Mouse (Mus musculus) forebrain, embryonic 15.5 days (tissue): ENCODE data around the gene Rprd2. TPM values are rescaled to one million over a fixed set of nuclear protein-coding genes. Genes with fewer than 3 reads are reported as not detected.
"Not testable (repeated sequence)": the region's sequence is repeated elsewhere in the genome, so short reads cannot be mapped to it uniquely, and the experiment has no call there.

Experiments used
- ATAC-seq: fragments of 200-750 bp; cut with Nextera tagmentation; replicated peaks from 2 replicates; pipeline ENCODE4 v1.8.0; 2017; ENCODE audit warnings: mild to moderate bottlenecking, moderate TSS enrichment, moderate library complexity
- H3K27ac ChIP-seq: fragments of 300-500 bp; sonication (generic); replicated peaks from 2 replicates; pipeline ENCODE4 v1.5.1; 2015; ENCODE audit warnings: mild to moderate bottlenecking, inconsistent platforms
- H3K27me3 ChIP-seq: fragments of 300-500 bp; sonication (generic); 2 replicates; pipeline ENCODE4 v1.6.1; 2015; ENCODE audit warnings: inconsistent platforms
- H3K36me3 ChIP-seq: fragments of 300-500 bp; sonication (generic); 2 replicates; pipeline ENCODE4 v1.6.1; 2015; ENCODE audit warnings: mild to moderate bottlenecking, inconsistent platforms
- H3K4me1 ChIP-seq: fragments of 300-500 bp; sonication (generic); 2 replicates; pipeline ENCODE4 v1.6.1; 2015; ENCODE audit warnings: inconsistent platforms
- H3K4me2 ChIP-seq: fragments of 300-500 bp; sonication (generic); replicated peaks from 2 replicates; pipeline ENCODE4 v1.6.1; 2015; ENCODE audit warnings: mild to moderate bottlenecking, inconsistent platforms
- H3K4me3 ChIP-seq: fragments of 300-500 bp; sonication (generic); 2 replicates; pipeline ENCODE4 v1.5.1; 2015; ENCODE audit warnings: mild to moderate bottlenecking, inconsistent platforms
- H3K9ac ChIP-seq: fragments of 300-500 bp; sonication (generic); replicated peaks from 2 replicates; pipeline ENCODE4 v1.6.1; 2015; ENCODE audit warnings: mild to moderate bottlenecking, inconsistent platforms
- H3K9me3 ChIP-seq: fragments of 300-500 bp; sonication (generic); 2 replicates; pipeline ENCODE4 v1.6.1; 2016; ENCODE audit warnings: inconsistent platforms
- WGBS: fragments of 180-500 bp; shearing (Covaris S2); methylation state at CpG from one replicate; pipeline ENCODE4 v1.1.7; 2015; ENCODE audit warnings: mixed read lengths; 5-methylcytosine and 5-hydroxymethylcytosine counted together
- polyA plus RNA-seq: library from polyadenylated mRNA; unstranded; fragments of >200 nt; fragmentation: Nextera tagmentation; extraction: Ambion mirVana; gene quantifications from 2 replicates; pipeline ENCODE4 v1.2.1, GENCODE M21; 2015

Gene Rprd2
- polyA plus RNA-seq, 1 experiment from 2014 or later = 22.1 TPM

DNA sequence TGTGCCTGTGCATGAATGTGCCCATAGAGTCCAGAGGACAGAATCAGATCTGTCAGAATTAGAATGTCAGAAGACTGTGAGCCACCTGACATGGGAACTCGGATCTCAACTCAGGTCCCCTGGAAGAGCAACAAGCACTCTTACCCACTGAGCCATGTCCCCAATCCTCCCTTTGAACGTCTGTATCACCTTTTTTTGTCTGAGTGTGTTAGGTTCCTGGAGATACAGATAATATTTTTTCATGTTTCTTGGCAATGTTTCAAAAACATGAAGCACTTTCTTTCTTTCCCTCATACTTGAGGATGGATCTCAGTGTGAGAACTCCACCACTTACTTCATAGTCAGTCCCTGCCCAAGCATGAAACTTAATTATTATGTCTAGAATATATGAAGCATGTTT is 10.3 kb downstream of the Rprd2 start:
- Histone ChIP-seq H3K27ac (no peak overlapping the region), H3K4me2 (no peak overlapping the region), H3K9me3 (no peaks in the 10 kb centered on the region), H3K4me3 (no peak overlapping the region), H3K27me3 (no peaks in the 10 kb centered on the region), H3K9ac (no peak overlapping the region), H3K36me3 (peaks cover 15% of the 10 kb centered on the region; the same call in 1 of the 2 replicates), H3K4me1 (no peaks in the 10 kb centered on the region)
- 87% methylated on average over 2 of the region's 2 CpGs for WGBS
- ATAC-seq = no peak

DNA sequence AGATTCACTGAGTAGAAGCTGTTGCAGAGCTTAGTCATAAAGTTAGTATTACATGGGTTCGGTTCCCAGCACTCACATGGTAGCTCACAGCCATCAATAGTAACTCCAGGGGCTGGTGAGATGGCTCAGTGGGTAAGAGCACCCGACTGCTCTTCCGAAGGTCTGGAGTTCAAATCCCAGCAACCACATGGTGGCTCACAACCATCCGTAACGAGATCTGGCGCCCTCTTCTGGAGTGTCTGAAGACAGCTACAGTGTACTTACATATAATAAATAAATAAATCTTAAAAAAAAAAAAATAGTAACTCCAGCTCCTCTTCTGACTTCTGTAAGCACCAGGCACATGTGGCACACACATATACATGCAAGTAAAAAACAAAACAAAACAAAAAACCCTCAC is 11.0 kb downstream of the Rprd2 start:
- not testable (repeated sequence) for ATAC-seq, H3K9ac ChIP-seq, H3K9me3 ChIP-seq, H3K4me2 ChIP-seq, H3K27ac ChIP-seq, H3K4me1 ChIP-seq, H3K27me3 ChIP-seq, H3K4me3 ChIP-seq
- H3K36me3 ChIP-seq = peaks cover 15% of the 10 kb centered on the region; the same call in 1 of the 2 replicates
- WGBS = 85% methylated on average over 6 of the region's 6 CpGs

GRCm38 (mm10) chr3:95806677-95807076 is 12.0 kb downstream of the Rprd2 start:
- Histone ChIP-seq H3K27ac (no peak overlapping the region), H3K9me3 (no peaks in the 10 kb centered on the region), H3K9ac (no peak overlapping the region), H3K4me1 (no peaks in the 10 kb centered on the region), H3K27me3 (no peaks in the 10 kb centered on the region), H3K4me2 (no peak overlapping the region), H3K36me3 (peaks cover 15% of the 10 kb centered on the region; the same call in 1 of the 2 replicates), H3K4me3 (no peak overlapping the region)
- WGBS = 95% methylated on average over 1 of the region's 1 CpGs
- no peak for ATAC-seq

DNA sequence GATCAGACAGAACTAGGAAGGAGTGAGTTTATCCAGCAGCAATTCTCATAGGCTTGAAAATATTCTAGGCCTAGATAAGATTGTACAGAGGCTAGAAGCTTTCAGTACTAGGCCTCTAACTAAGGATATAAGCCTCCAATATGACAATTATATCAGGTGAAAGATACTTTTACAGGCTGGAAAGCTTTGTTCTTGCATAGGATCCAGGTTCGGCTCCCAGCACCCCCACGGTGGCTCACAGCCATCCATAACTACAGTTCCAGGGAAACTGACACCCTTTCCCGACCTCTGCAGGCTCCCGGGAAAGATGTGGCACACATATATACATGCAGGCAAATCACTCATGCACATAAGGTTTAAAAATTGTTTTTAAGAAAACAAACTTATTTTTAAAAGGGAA is 14.8 kb downstream of the Rprd2 start:
- H3K4me2 ChIP-seq = no peak overlapping the region
- H3K9ac ChIP-seq = no peak overlapping the region
- H3K4me3 ChIP-seq = no peak overlapping the region
- H3K27me3 ChIP-seq = no peaks in the 10 kb centered on the region
- H3K9me3 ChIP-seq = no peaks in the 10 kb centered on the region
- no peak overlapping the region for H3K27ac ChIP-seq
- 97% methylated on average over 4 of the region's 4 CpGs for WGBS
- peaks cover 15% of the 10 kb centered on the region; the same call in 1 of the 2 replicates for H3K36me3 ChIP-seq
- no peaks in the 10 kb centered on the region for H3K4me1 ChIP-seq
- ATAC-seq = no peak

- Histone ChIP-seq H3K4me1 (no peaks in the 10 kb centered on the region), H3K9me3 (no peaks in the 10 kb centered on the region), H3K27ac (no peak overlapping the region), H3K36me3 (no peaks in the 10 kb centered on the region), H3K4me3 (no peak overlapping the region), H3K4me2 (no peak overlapping the region), H3K27me3 (no peaks in the 10 kb centered on the region), H3K9ac (no peak overlapping the region)
- 93% methylated on average over 4 of the region's 4 CpGs for WGBS
- ATAC-seq = no peak
Measured at GRCm38 (mm10) chr3:95798756-95799155, 19.9 kb downstream of the Rprd2 start.

DNA sequence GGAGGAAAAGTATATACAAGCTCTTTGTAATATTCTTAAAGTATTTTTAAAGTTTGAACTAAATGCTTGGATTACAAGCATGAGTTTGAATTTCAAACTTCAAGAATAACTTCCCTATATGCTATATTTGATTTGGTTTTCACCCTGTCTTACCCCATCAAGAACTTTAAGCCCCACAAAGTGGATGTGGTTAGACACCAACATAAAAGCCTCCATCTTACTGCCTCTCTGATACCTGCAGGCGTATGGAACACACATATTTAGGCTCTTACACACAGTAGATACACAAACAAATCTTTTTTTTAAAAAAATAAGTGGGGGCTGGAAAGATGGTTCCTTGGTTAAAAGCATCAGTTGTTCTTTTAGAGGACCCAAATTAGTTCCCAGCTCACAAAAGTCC is 24.4 kb downstream of the Rprd2 start:
- ATAC-seq = no peak
- WGBS = 91% methylated on average over 1 of the region's 1 CpGs
- Histone ChIP-seq H3K36me3 (no peaks in the 10 kb centered on the region), H3K27ac (no peak overlapping the region), H3K9ac (no peak overlapping the region), H3K4me1 (no peaks in the 10 kb centered on the region), H3K27me3 (no peaks in the 10 kb centered on the region), H3K9me3 (no peaks in the 10 kb centered on the region), H3K4me3 (no peak overlapping the region), H3K4me2 (no peak overlapping the region)

- no peaks in the 10 kb centered on the region for H3K9me3 ChIP-seq
- H3K36me3 ChIP-seq = no peaks in the 10 kb centered on the region
- no peaks in the 10 kb centered on the region for H3K27me3 ChIP-seq
- WGBS = 78% methylated on average over 2 of the region's 2 CpGs
- H3K4me1 ChIP-seq = no peaks in the 10 kb centered on the region
- no peak overlapping the region for H3K27ac ChIP-seq
- H3K4me3 ChIP-seq = no peak overlapping the region
- ATAC-seq = no peak
- H3K9ac ChIP-seq = no peak overlapping the region
- no peak overlapping the region for H3K4me2 ChIP-seq
Measured at GRCm38 (mm10) chr3:95793662-95794061, 25.0 kb downstream of the Rprd2 start.

DNA sequence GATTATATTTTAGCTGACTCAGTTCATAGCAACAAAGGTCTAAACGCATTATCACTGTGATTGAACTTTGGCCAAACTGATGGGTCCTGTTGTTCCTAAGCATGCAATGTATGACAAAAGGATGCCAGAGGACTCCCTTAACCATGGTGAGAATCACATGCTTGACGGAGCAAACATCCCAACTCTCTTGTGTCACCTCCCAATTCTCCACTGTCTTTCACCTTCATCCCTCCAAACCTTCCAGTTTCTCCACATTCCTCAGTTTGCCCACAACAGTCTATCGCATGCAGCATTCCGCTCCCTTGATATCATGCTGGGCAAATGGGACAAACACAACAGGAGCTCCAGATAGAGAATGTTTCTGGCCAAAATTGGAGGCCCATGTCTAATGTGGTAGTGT is 33.2 kb downstream of the Rprd2 start:
- Histone ChIP-seq H3K27me3 (no peaks in the 10 kb centered on the region), H3K36me3 (peaks cover 65% of the 10 kb centered on the region)
- WGBS = 90% methylated on average over 4 of the region's 4 CpGs

DNA sequence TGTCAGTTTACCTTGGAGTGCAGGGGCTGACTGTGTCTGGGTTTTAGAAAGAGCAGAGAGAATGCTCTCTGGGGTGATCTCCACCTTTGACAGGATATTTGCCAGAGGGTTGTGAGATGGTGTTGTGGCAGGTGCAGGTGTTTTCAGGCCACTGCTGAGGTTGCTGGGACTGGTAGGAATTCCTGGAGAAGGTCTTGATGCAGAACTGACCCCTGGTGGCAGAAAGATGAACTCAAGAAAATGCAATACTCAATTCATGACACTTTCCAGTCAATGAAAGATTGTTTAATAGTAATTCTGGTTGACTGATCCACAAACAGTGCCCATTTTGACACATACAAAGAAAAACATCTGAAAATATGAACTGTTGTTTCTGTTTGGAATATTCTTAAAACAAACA is 46.7 kb downstream of the Rprd2 start:
- no peak overlapping the region for H3K9ac ChIP-seq
- peaks cover 77% of the 10 kb centered on the region for H3K36me3 ChIP-seq
- H3K9me3 ChIP-seq = no peaks in the 10 kb centered on the region
- H3K4me1 ChIP-seq = no peaks in the 10 kb centered on the region
- no peak for ATAC-seq
- no peak overlapping the region for H3K4me3 ChIP-seq
- no peak overlapping the region for H3K27ac ChIP-seq
- H3K27me3 ChIP-seq = no peaks in the 10 kb centered on the region
- H3K4me2 ChIP-seq = no peak overlapping the region

More for the DNA sequence above, 33.2 kb downstream of the Rprd2 start:
- Histone ChIP-seq H3K27ac (no peak overlapping the region), H3K4me3 (no peak overlapping the region), H3K9ac (no peak overlapping the region), H3K4me2 (no peak overlapping the region), H3K9me3 (no peaks in the 10 kb centered on the region), H3K4me1 (no peaks in the 10 kb centered on the region)
- no peak for ATAC-seq

DNA sequence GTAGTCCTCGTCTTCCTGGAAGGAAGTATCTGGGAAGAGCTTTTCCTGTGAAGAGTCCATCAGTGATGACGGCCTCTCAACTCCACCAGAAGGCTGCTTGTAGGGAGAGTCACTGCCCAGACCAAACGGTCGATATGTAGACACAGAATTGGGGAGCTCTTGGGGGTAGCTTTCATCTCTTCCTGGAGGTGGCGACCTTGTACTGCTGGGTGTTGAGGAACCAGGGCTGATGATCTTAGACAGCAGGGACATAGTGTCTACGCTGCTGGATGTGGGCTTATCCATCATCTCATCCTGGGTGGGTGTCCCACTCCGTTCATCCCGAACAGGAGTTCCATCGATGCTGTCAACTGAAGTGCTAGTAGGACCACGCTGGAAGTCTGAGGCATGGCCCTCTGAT is 53.1 kb downstream of the Rprd2 start:
- Histone ChIP-seq H3K9ac (no peak overlapping the region), H3K9me3 (no peaks in the 10 kb centered on the region), H3K4me1 (no peaks in the 10 kb centered on the region), H3K27me3 (no peaks in the 10 kb centered on the region), H3K36me3 (peaks cover 66% of the 10 kb centered on the region), H3K4me3 (no peak overlapping the region), H3K27ac (no peak overlapping the region), H3K4me2 (no peak overlapping the region)
- no peak for ATAC-seq
- 90% methylated on average over 10 of the region's 10 CpGs for WGBS

DNA sequence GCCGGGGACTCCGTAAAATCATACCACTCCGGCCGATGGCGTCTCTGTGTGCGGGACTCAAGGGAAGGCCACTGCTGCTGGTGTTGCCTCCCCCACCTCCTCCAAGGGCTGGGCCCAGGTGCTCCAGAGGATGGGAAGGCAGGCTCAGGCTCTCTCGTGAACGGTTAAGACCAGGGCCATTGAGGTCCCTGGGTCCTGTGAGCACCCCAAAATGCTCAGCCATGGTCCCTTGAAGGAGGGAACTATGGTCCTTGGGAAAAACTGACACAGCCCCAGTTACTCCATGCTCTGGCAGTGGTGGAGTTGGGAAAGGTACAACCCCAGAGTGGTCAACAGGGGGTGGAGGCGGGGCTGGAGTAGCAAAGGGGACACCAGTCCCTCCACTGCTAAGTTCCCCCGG is 54.9 kb downstream of the Rprd2 start:
- Histone ChIP-seq H3K36me3 (peaks cover 50% of the 10 kb centered on the region), H3K27me3 (no peaks in the 10 kb centered on the region), H3K27ac (no peak overlapping the region), H3K4me1 (no peaks in the 10 kb centered on the region), H3K4me2 (no peak overlapping the region), H3K4me3 (no peak overlapping the region), H3K9ac (no peak overlapping the region), H3K9me3 (no peaks in the 10 kb centered on the region)
- ATAC-seq = no peak
- WGBS = 75% methylated on average over 10 of the region's 10 CpGs

DNA sequence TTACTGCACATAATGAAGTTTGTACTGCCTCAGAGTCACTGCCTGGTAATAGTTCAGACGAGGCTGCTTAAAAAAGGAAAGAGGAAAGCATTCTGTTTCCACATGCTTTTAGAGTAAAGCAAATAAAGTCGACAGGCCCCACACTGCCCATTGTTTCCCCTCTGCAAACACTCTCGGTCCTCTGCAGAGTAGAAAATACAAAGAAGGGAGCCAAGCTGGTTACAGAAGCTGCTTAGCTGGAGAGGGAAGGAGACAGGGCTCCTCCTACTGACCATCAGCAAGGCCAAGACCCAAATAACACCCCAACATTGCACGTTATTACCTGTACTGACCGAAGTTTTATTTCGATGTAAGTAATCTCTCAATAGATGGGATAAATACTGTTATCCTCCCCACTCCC is 55.7 kb downstream of the Rprd2 start:
- Histone ChIP-seq H3K27ac (no peak overlapping the region), H3K27me3 (no peaks in the 10 kb centered on the region), H3K36me3 (peaks cover 42% of the 10 kb centered on the region), H3K9ac (no peak overlapping the region), H3K4me2 (no peak overlapping the region), H3K9me3 (no peaks in the 10 kb centered on the region), H3K4me1 (no peaks in the 10 kb centered on the region), H3K4me3 (no peak overlapping the region)
- 47% methylated on average over 6 of the region's 6 CpGs for WGBS
- no peak for ATAC-seq

DNA sequence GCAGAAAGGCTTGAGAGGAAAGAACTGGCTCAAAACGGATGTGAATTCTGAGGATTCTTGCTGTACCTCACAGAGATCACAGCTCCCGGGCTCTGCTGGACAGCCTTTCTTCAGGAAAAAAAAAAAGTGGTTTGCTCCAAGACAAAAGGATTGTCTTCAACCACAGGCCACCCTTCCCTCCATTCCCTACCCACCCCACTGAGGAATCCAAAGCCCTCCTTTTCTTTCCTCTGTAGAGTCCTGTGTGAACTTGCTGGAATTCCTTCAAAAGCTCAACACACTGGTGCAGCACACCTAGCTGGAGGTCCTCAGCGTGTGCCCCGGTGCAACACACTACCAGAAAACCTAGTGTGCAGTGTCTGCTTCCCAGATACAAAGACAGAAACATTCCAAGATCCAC is 56.9 kb downstream of the Rprd2 start:
- H3K4me1 ChIP-seq = no peaks in the 10 kb centered on the region
- H3K9ac ChIP-seq = no peak overlapping the region
- H3K27me3 ChIP-seq = no peaks in the 10 kb centered on the region
- no peak overlapping the region for H3K27ac ChIP-seq
- H3K36me3 ChIP-seq = peaks cover 37% of the 10 kb centered on the region
- no peaks in the 10 kb centered on the region for H3K9me3 ChIP-seq
- H3K4me3 ChIP-seq = no peak overlapping the region
- WGBS = 68% methylated on average over 4 of the region's 4 CpGs
- no peak overlapping the region for H3K4me2 ChIP-seq
- no peak for ATAC-seq
